Mouse (Mus musculus): ENCODE data around the gene Otub2.
"Not testable (repeated sequence)": the region's sequence is repeated elsewhere in the genome, so short reads cannot be mapped to it uniquely, and the experiment has no call there.

The Otub2 gene

DNA sequence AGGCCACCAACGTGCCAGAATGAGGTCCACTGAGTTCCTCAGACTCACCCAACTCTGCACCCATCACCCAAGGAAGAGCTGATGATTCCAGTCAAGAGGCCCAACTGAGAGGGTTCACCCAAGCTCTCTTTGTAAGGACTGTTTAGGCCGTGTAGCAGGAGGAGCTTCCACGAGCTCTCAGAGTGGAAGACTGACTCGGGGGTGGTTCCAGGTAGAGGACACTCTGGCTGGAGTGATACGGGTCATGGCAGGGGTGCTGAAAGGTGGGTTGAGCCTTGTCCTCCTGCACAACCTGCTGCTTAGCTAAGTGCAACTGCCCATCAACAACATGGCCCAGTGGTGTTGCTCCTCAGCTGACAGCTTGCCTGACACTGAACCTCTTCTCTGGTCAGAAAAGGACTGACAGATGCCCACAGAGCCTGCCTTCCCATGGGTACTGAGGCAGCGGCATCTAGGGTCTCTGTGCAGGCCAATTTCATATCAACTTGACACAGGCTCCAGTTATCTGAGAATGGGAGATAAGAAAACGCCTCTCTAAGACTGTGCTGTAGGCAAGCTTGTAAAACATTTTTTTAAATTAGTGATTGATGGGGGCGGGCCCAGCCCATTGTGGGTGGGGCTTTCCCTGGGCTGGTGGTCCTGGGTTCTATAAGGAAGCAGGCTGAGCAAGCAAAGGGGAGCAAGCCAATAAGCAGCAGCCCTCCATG, 14.8 kb upstream of the Otub2 start:
- no peak for DNase-seq

DNA sequence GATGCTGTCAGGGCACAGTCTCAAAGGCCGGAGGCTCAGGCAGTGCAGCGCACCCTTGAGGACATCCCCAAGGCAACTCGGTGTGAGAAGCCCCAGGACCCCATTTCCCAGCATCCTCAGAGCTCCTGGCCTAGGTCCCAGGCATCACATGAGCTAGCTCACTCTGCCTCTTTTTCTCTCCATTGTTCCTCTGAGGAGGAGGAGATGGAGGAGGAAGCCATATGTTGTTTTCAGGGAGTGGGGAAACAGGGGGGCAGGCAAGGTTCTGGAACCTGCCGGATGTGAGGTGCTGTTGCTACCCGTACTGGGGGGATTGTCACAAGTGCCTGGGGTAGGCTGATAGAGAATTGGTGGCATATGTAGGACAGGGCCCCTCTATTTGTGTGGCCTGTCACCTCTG, 12.4 kb upstream of the Otub2 start:
- no peak for DNase-seq

DNA sequence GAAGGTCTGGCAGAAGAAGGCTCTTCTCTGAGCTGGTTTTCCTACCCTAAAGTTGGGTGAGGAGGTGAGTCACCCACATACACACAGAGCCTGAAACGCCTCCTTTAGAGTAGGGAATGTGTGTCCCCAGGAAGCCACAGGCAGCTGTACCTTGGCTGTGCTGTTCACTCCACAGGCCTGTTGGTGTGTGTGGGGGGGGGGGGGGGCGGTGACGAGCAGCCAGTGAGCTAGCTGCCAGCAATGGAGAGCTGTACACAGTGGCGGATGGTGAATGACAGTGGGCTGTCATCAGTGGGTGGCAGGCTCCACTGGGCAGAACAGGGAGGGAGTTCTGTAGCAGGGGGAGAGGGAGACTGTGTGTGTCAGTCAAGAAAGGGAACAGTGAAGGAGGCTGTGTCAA, 11.7 kb upstream of the Otub2 start:
- DNase-seq: no peak

GRCm38 (mm10) chr12:103380226-103380625, 8.3 kb upstream of the Otub2 start:
- no peak for DNase-seq

GRCm38 (mm10) chr12:103389348-103389727, 856 bp downstream of the Otub2 start:
- peak; percentile 30 for DNase-seq

DNA sequence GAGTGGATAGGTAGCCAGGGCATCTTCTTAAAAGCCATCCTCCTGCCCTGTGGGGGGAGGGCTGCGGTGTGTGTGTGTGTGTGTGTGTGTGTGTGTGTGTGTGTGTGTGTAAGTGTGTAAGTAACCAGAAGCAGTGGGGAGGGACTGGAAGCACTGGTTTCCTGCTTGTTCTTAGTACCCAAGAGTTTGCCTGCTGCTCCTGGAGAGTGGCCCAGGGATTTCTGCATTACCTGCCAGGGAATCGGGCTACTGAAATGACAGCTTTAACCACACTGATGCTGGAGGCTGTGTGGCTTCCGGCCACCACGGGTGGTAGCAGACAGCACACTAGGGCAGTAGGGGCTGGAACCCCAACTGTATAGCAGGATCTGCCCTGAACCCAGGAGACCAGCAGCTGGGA, 1.5 kb downstream of the Otub2 start:
- DNase-seq: peak; percentile 39

- DNase-seq: peak; percentile 23
These were observed 2.6 kb downstream of the Otub2 start for GRCm38 (mm10) chr12:103391098-103391497.

GRCm38 (mm10) chr12:103393528-103393927, 5.0 kb downstream of the Otub2 start:
- DNase-seq: no peak

DNA sequence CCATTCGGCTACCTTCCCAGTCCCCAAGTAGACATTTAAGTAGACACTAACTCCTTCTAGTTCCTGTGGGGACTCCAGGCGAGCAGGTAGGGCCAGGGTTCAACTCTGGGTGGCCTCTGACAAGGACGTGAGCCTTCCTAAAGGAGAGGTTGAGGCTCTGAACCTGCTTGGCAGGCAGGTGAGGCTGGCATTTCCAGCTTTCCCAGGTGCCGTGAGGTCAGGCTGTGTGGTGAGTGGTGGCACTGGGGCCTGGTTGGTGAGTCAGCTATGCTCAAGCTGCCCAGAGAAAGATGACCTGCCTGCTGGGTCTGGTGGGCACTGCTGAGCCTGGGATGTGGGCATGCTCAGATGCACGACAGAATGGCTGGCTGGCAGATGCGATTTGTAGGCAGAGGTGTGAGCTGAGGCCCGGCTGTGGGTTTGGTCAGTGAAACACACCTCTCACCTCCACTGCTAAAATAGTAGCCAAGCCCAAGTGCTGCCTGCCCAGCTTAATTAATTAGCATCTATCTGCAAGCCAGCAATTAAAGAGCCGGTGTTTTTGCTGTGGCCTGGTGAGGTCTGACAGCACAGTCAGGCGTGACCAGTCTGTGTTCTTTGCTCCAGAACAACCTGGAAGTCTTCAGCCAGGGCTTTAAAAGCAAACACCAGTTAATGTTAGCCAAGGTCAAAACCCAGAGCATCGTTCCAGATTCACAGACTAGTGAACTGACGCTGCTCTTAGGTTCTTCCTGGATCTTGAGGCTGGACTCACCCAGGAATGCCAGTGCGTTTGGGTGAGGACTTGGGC, 7.2 kb downstream of the Otub2 start:
- no peak for DNase-seq

- DNase-seq: no peak
These were observed 8.3 kb downstream of the Otub2 start for GRCm38 (mm10) chr12:103396751-103397150.

- no peak for DNase-seq
These were observed 15.6 kb downstream of the Otub2 start for GRCm38 (mm10) chr12:103404131-103404530.

DNA sequence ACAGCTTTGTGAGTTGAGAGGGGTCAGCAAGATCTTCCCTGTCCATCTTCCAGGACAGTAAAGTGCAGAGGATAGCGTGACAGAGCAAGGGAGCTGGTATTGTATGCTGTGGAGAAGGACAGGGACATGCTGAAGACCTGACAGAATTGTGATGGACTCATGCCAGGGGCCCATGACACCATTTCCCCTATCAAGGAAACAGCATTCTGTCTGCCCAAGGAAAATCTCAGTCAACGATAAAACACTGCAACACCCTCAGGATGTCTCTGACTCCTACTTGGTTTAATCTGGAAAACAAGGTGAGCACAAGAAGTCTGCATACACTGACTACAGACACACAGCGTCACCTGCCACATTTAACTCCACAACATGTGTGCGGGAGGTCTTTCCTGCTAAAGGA, 19.2 kb downstream of the Otub2 start, which contains the start of gene 9330161L09Rik:
Gene 9330161L09Rik, minus strand, starts transcription at position 101 of the 400 bp plus-strand sequence.
- DNase-seq: no peak

DNA sequence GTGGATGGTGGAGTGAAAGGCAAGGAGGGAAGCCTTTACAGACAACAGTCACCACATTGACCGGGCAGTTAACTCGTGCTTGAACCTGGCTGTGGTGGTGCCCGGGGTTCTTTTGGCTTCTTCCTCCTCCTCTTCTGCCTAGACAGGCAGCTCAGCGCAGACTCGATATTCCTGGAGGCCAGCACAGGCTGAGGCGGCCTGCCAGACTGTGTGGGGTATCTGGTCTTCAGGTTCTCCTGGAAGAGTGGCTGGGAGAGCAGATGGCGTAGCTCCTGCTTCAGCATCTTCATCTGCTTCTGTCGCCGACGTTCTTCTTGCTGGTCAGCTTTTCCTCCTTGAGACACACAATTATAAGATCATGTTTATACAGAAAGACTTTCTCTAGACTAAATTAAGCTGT, 19.7 kb downstream of the Otub2 start:
- DNase-seq: peak; percentile 51

DNA sequence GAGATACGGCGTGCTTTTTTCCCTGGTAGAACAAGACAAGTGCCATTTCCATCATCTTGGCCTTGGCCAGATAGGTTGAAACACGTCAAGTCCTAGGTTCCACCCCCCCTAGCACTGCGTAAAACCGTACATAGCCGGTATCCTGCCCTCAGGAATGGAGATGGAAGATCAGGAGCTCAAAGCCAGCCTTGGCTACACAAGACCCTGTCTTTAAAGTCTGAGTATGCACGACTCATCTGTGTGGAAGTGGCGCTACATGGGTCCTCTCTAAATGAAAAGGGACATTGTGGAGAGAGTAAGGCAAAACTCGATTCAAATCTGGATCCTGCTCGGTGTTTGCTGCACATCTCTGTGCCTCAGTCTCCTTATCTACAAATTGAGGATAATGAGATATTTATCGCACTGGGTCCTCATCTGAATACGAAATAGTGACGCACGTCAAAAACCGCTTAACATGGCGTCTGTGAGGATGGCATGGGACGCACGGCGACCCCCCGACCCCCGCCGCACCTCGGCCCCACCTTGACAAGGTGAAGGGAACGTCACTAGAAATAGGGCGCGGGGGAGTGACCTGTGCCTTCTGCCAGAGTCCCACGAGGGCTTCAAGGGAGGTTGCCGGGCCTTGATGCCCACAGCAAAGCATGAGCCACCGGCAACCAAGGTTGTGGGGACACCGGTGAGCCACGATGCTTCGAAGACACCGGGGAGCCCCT, 36.7 kb downstream of the Otub2 start:
- DNase-seq: peak; percentile 63

DNA sequence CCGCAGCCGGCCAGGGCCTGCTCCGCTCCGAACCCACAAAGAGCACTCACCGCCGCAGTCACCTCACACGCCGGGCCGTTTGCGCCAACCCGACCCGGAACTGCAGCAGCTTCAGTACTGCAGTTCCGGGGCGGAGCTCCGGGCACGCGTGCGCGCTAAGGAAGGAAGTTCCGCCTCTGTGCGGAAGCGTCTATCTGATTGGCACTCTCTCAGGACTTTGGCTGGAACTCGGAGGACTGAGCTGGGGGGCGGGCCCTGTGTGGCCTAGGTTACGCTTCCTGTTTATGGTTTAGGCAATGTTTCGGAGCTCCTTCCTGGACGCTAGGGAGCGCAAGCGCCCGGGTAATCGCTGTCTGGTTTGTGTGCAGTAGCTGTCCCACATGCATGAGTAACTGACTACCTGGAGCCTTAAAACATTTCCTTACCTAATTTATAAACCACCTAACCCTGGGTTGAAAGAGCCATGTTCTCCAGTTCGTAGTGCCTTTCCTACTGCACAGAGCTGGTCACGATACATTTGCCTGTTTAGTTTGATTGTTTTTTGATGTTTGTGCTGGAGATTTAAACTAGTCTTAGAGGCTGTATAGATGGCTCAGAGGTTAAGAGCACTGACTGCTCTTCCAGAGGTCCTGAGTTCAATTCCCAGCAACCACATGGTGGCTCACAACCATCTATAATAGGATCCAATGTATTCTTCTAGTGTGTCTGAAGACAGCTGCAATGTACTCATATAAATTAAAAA, 37.4 kb downstream of the Otub2 start, which contains the start of gene Ddx24:
Gene Ddx24, minus strand, starts transcription at position 102 of the 742 bp plus-strand sequence.
- DNase-seq: peak; percentile 99

- peak; percentile 69 for DNase-seq
These were observed 38.2 kb downstream of the Otub2 start for GRCm38 (mm10) chr12:103426710-103427109.

GRCm38 (mm10) chr12:103433430-103433829, 44.9 kb downstream of the Otub2 start:
- DNase-seq: no peak

DNA sequence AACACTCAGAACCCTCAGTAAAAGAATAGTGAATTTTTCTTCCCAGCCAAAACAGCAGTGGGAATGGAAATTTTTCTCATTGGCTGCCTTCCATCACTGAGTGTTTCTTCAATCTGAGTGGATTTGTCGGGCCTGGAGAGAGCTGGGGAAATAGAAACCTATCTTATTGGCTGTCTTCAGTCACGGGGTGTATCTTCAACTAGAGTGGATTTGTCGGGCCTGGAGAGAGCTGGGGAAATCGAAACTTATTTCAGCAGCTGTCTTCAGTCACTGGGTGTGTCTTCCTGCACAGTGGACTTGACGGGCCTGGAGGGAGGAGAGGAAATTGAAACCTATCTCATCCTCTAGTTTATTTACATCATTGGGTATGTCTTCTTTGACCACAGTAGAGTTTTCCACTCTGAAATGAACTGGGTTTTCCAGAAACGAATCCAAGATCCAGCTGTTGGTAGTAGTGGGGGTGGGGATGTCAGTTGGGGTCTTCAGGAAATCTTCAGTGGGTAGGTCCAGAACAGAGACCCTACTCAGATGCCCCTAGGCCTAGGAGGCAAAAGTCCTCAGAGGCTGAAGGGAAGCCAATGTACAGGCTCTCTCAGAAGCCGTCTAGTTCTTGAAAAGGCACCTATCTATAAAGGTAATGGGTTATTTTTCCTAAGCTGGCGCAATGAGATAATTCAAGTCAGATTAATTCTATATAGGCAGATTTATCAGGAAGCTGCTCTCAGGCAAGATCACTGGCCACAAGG, 45.7 kb downstream of the Otub2 start, which contains the start of gene Ifi27:
Gene Ifi27, plus strand, starts transcription at position 226 of the 746 bp plus-strand sequence.
- no peak for DNase-seq

DNA sequence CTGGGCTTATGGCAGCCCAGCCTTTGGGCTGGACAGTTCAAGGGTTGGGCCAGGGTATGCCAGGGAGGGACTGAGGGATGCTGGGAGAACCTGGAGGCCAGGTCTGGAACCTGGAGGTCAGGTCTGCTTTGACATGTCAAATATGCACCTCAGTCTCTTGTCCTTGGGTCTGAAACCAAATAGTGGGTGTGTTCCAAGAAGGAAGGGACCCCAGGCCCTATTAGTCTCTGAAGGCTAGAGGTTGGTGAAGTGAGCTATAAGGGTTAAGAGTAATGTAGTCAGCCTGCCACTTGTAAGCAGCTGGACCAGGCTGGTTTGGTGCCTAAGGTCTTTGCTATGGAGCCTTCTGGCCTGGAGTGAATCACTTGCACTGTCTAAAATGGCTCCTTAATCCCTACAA, 46.4 kb downstream of the Otub2 start:
- no peak for DNase-seq

GRCm38 (mm10) chr12:103437601-103438000, 49.1 kb downstream of the Otub2 start:
- no peak for DNase-seq

DNA sequence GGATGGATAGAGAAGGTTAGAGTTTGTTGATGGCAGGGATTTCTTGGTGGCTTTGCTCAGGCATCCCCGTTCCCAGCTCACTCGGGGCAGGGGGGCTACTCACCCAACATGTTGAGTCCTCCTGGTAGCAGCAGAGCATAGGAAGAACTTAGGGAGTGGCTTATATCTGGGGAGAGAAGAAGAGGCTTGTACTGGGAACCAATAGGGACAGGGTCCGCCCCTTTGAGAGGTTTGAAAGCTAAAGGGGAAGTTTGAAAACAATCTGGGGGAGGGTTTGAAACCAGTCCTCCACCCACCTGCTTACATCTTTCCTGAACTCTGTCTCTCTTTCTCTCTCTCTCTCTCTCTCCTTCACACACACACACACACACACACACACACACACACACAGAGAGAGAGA, 55.0 kb downstream of the Otub2 start, which contains the start of gene Ifi27l2a:
Gene Ifi27l2a, minus strand, starts transcription at position 157 of the 400 bp plus-strand sequence.
- no peak for DNase-seq

DNA sequence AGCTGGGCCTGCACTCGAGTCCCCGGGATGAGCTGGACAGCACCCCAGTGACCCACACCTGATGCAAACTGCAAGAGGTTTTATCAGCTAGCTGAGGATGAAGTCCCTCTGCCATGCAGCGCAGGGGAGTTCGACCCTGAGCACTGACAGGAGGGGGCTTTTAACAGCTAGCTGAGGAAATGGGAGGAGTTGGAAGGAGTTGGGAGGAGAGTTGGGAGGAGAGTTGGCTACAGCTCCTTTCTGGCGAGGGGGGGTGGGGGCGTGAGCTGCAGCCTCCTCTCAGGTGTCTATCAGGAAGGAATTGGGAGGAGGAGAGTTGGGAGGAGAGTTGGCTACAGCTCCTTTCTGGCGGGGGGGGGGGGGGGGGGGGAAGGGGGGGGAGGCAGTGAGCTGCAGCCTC, 55.8 kb downstream of the Otub2 start:
- DNase-seq: not testable (repeated sequence)
